Mouse (Mus musculus) C2C12 (cell line): ENCODE results near the gene Bcas3. TPM values are rescaled to one million over a fixed set of nuclear protein-coding genes. Genes with fewer than 3 reads are reported as not detected.

Experiments used
- H3K27me3 ChIP-seq: one replicate; pipeline ENCODE4 v1.6.1; 2011; ENCODE audit not compliant: control insufficient read depth, insufficient read depth, insufficient read length
- H3K36me3 ChIP-seq: one replicate; pipeline ENCODE4 v1.6.1; 2011; ENCODE audit not compliant: control insufficient read depth, insufficient read depth
- H3K4me3 ChIP-seq: one replicate; pipeline ENCODE4 v1.5.1; 2011; ENCODE audit warnings: mild to moderate bottlenecking, control low read depth; ENCODE audit not compliant: poor library complexity, insufficient read depth, severe bottlenecking
- H3K79me2 ChIP-seq: one replicate; pipeline ENCODE4 v1.6.1; 2011; ENCODE audit not compliant: control insufficient read depth, insufficient read depth
- H3K79me3 ChIP-seq: one replicate; pipeline ENCODE4 v1.6.1; 2011; ENCODE audit warnings: low read depth, control low read depth
- H3ac ChIP-seq: one replicate; pipeline ENCODE3; 2011; ENCODE audit warnings: low read depth; ENCODE audit not compliant: control insufficient read depth, insufficient read length
- CEBPB ChIP-seq: IDR thresholded peaks from one replicate; pipeline ENCODE4 v1.6.1; 2011; ENCODE audit warnings: low read depth, mild to moderate bottlenecking, control low read depth, moderate library complexity
- CTCF ChIP-seq: IDR thresholded peaks from one replicate; pipeline ENCODE4 v1.5.1; 2011; ENCODE audit not compliant: control insufficient read depth, insufficient read depth, insufficient read length
- FOSL1 ChIP-seq: IDR thresholded peaks from one replicate; pipeline ENCODE4 v1.8.0; 2011; ENCODE audit warnings: mild to moderate bottlenecking, low read length; ENCODE audit not compliant: poor library complexity, insufficient read depth, severe bottlenecking
- MAX ChIP-seq: IDR thresholded peaks from one replicate; pipeline ENCODE4 v1.6.1; 2011; ENCODE audit warnings: mild to moderate bottlenecking, control low read depth
- MYOD1 ChIP-seq: IDR thresholded peaks from one replicate; pipeline ENCODE4 v1.6.1; 2011; ENCODE audit warnings: low read depth; ENCODE audit not compliant: control insufficient read depth, insufficient read length
- MYOG ChIP-seq: IDR thresholded peaks from one replicate; pipeline ENCODE4 v1.6.1; 2011; ENCODE audit not compliant: control insufficient read depth, insufficient read length; ENCODE audit errors: extremely low read depth
- USF1 ChIP-seq: IDR thresholded peaks from one replicate; pipeline ENCODE4 v1.6.1; 2011; ENCODE audit warnings: low read depth, mild to moderate bottlenecking, control low read depth, moderate library complexity
- polyA plus RNA-seq: library from polyadenylated mRNA; unstranded; fragments of >200 nt; fragmentation: generic; extraction: Trizol; gene quantifications from one replicate; pipeline ENCODE4 v1.2.1, GENCODE M21; 2012; ENCODE audit warnings: missing spikeins

The Bcas3 gene
- polyA plus RNA-seq, 1 experiment = 11.1 TPM

GRCm38 (mm10) chr11:85555721-85556120 lies 202.8 kb downstream of the Bcas3 start:
- Histone ChIP-seq H3K79me3 (no peaks in the 10 kb centered on the region), H3K36me3 (no peaks in the 10 kb centered on the region), H3K4me3 (no peak overlapping the region), H3K27me3 (no peaks in the 10 kb centered on the region), H3ac (no peak overlapping the region), H3K79me2 (no peaks in the 10 kb centered on the region)
- no peak for TF ChIP-seq MYOG
- no peak for TF ChIP-seq USF1
- no peak for TF ChIP-seq MAX

GRCm38 (mm10) chr11:85565068-85565467 lies 212.1 kb downstream of the Bcas3 start:
- Histone ChIP-seq H3K27me3 (no peaks in the 10 kb centered on the region), H3K36me3 (no peaks in the 10 kb centered on the region), H3ac (no peak overlapping the region), H3K79me3 (no peaks in the 10 kb centered on the region), H3K4me3 (no peak overlapping the region), H3K79me2 (no peaks in the 10 kb centered on the region)
- TF ChIP-seq MYOG (no peak), MYOD1 (no peak), USF1 (no peak), CTCF (no peak), CEBPB (no peak), MAX (no peak), FOSL1 (no peak)

- no peak overlapping the region for H3K4me3 ChIP-seq
- no peaks in the 10 kb centered on the region for H3K79me3 ChIP-seq
- TF ChIP-seq CTCF = no peak
- TF ChIP-seq FOSL1 = no peak
- no peak for TF ChIP-seq CEBPB
- TF ChIP-seq USF1 = no peak
- no peak for TF ChIP-seq MAX
- TF ChIP-seq MYOG = no peak
- TF ChIP-seq MYOD1 = no peak
- H3K36me3 ChIP-seq = no peaks in the 10 kb centered on the region
- H3K79me2 ChIP-seq = no peaks in the 10 kb centered on the region
- no peaks in the 10 kb centered on the region for H3K27me3 ChIP-seq
- H3ac ChIP-seq = no peak overlapping the region
Measured at GRCm38 (mm10) chr11:85571040-85571439, 218.1 kb downstream of the Bcas3 start.

- Histone ChIP-seq H3ac (no peak overlapping the region), H3K79me3 (no peaks in the 10 kb centered on the region), H3K36me3 (no peaks in the 10 kb centered on the region), H3K4me3 (no peak overlapping the region), H3K79me2 (no peaks in the 10 kb centered on the region), H3K27me3 (no peaks in the 10 kb centered on the region)
- TF ChIP-seq CTCF (no peak), MYOG (no peak), MYOD1 (no peak), CEBPB (no peak), MAX (no peak), USF1 (no peak), FOSL1 (no peak)
Measured at GRCm38 (mm10) chr11:85571936-85572335, 219.0 kb downstream of the Bcas3 start.

GRCm38 (mm10) chr11:85572590-85572989 lies 219.6 kb downstream of the Bcas3 start:
- no peaks in the 10 kb centered on the region for H3K79me3 ChIP-seq
- H3K79me2 ChIP-seq = no peaks in the 10 kb centered on the region
- no peaks in the 10 kb centered on the region for H3K36me3 ChIP-seq
- TF ChIP-seq MYOD1 (no peak), USF1 (no peak), MYOG (no peak)
- H3ac ChIP-seq = no peak overlapping the region
- no peaks in the 10 kb centered on the region for H3K27me3 ChIP-seq
- H3K4me3 ChIP-seq = no peak overlapping the region

- no peak overlapping the region for H3K4me3 ChIP-seq
- H3ac ChIP-seq = no peak overlapping the region
- H3K27me3 ChIP-seq = no peaks in the 10 kb centered on the region
- TF ChIP-seq MYOD1 (peak; percentile 86), CTCF (no peak), FOSL1 (no peak), CEBPB (no peak), MYOG (no peak)
- H3K79me3 ChIP-seq = no peaks in the 10 kb centered on the region
- no peaks in the 10 kb centered on the region for H3K36me3 ChIP-seq
- no peaks in the 10 kb centered on the region for H3K79me2 ChIP-seq
Measured at GRCm38 (mm10) chr11:85574496-85574895, 221.5 kb downstream of the Bcas3 start.
